Mouse (Mus musculus) CD4-positive helper T cell, adult 2 months (primary cell): ENCODE measurements at regions not wholly inside any gene's neighbourhood (a gene's known extent, or its start where the extent isn't known, plus 50 kb on each side); places are given as distances from the start of the nearest gene placed in this dataset.

Experiments
- DNase-seq: peaks from one replicate; pipeline ENCODE4 v3.0.0-alpha.2; 2012; ENCODE audit warnings: low read depth, missing footprints, low spot score

- DNase-seq, result no peak
These were observed 80.4 kb downstream of the Utp6 start for GRCm38 (mm10) chr11:79881812-79882211.

DNA sequence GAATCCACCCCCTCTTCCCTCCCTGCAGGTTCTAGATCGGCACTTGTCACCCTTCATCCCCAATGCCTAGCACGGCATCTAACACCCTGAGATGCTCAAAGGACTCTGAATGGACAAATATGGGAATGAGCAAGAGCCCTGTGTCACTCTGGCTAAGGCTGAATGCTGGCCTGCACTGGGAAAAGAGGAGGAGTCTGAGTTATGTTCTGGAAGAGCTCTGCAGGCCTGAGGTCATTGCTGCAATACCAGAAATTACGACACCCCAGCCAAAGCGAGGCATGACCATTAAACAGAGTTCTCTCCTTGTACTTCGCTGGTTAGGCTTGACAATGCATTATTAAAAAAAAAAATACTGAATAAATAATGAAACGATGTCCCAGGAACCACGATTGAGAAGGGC is 84.1 kb downstream of the Utp6 start:
- no peak for DNase-seq

GRCm38 (mm10) chr11:79877184-79877745 is 84.9 kb downstream of the Utp6 start:
- DNase-seq, result no peak

DNA sequence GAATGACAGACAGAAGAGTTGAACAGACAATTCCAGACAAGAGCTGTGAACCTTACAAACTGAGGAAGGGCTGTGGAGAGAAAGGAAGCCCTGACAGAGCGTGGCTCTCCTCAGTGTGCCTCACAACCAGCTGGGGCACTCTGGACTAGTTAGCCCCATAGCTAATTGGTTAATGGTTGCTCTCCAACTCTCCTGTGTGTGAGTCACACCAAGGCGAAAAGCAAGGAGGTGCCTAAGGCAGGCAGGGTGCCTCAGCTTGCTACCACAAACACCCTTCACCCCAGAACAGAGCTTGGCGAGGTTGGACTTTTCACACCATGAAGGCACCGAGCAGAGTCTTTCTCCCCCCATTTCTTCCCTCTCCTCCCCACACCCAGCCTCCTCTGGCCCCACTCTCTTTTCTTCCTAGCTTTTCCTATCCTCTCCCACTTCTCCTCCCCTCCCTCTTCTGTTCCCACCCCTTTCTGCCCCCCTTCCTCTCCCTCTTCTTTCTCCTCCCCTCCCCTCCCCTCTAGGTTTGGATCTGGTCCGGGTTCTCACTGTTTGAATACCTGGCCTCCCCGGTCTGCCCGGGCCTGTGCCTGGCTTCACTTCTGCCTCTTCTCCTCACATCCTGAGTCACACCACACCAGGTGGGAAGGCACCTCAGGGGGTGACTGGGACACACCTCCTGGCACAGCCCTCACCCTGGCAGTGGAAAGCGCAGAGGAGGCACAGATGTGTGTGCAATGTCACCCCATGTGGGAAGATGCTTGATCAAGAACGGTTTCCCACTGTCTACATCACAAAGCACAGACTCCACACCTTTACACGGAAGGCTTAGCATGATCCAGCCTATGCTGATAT is 90.2 kb downstream of the Utp6 start:
- no peak for DNase-seq

GRCm38 (mm10) chr11:79870189-79870588 is 92.0 kb downstream of the Utp6 start:
- DNase-seq, result peak; percentile 51

DNA sequence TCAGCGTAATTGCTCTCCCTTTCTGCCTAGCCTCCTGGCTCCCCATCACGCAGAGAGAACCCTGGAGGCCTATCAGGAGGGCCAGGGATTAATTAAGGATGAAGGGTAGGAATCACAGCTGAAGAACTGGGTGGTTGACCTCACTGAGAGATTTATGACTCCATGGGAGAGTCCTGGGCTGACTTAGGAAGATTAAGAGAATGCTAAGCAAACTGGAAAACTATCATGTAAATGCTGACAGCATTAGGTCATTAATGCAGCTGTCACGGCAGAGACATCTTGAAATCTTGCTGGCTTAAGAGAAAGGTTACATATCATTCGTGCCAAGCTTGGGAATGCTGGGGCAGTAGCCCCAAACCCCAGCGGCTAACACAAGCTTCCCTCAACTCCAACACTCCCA is 93.2 kb downstream of the Utp6 start:
- DNase-seq, result no peak

GRCm38 (mm10) chr11:79864836-79865235 is 97.4 kb downstream of the Utp6 start:
- DNase-seq, result no peak

DNA sequence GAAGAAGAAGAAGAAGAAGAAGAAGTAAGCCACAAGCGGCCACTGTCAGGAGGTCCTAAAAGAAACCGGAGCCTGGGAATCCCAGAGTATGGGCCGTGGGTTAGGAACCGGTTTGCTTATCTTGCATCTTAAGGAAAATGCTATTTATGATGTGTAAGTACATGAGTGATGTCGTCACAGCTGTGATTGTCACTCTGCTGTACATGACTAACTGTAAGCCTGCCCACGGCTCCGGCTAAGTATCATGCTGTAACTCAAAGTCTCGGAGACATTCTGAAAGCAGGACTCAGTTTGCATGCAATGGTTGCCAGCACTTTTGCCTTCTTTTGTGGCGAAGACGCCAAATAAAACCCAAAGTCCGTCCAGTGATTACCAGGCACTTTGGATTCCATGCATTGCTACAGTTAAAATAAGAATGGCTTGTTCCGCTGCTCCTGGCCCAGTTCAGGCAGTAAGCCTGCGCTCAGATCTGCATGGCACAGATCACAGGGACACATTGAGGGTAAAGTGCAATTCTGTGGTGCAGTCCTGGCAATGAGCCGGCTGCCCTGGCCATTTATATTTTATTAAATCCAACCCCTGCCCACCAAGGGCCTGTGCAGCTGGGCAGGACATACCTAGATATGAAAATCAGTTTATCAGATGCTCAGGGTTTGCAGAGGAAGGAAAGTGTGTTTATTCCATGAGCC is 98.6 kb downstream of the Utp6 start:
- no peak for DNase-seq

GRCm38 (mm10) chr11:79860611-79861067 is 101.6 kb downstream of the Utp6 start:
- no peak for DNase-seq

DNA sequence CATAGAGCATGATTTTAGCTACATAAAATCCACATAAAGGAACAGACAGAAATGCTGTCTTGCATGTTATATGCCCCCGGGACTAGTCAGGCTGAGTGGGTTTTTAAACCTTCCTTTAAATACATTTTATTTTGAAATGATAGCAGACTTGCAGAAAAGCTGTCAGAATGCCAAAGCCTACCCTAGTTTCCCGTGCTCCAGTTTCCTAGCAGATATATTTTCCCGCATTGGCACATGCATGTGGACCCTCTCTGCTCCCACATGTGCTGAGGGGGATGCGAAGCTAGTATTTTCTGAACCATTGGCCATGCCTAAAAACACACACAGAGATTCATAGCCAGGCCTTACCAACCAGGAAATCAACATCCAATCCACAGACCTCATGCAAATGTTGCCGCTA is 105.8 kb downstream of the Utp6 start:
- no peak for DNase-seq

DNA sequence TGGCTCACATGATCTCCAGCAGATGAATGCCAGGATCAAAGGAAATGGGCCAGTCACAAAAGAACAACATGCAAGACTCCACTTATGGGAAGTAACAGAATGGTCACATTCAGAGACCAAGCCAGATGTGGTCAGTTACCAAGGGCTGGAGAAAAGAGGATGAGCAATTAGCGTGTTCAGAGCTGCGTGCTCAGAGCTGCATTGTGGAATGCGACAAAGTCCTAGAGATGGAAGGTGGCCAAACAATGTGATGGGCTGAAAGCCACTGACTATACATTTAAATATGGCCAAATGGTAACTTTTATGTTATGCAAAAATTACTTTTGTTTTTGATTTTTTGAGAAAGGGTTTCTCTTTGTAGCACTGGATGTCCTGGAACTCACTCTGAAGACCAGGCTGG is 112.6 kb downstream of the Utp6 start:
- no peak for DNase-seq

- no peak for DNase-seq
These were observed 117.8 kb downstream of the Utp6 start for GRCm38 (mm10) chr11:79844436-79844835.

- no peak for DNase-seq
These were observed 119.2 kb downstream of the Utp6 start for GRCm38 (mm10) chr11:79843021-79843420.

DNA sequence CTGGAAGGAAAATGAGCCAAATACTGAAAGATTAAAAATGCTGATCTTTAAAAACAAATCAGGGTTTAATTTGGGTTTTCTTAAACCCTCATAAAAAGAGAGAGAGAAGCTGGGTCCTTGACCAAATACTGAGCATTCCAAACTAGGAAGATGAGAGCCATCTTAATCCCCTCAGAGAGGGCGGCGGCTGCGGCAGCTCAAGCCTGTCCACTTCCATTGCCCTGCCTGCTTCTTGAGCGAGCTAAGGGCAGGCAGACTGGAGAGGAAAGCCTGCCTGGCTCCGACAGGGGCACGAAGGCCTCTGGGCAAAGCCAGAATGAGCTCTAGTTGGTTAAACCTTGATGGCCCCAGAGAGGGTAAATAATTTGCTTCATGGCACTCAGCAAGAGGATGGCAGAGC is 122.2 kb downstream of the Utp6 start:
- no peak for DNase-seq

DNA sequence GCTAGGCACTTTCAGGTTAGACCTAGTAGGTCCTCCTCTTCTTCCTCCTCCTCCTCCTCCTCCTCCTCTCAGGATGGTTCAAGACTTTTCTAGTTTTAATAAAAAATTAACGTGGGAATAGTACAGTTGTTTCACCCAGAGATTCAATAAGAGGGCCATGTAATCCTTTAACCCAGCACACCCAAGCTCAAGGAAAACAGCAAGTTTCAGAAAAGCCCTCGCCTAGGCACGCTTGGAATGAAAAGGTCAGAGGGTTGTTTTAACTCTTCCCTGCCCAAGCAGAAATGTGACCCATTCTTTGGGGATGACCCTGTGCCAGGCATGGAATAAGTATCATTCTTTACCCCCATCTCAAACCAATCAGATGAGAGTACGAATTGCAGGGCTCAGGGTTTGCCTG is 124.1 kb downstream of the Utp6 start:
- DNase-seq, result no peak

DNA sequence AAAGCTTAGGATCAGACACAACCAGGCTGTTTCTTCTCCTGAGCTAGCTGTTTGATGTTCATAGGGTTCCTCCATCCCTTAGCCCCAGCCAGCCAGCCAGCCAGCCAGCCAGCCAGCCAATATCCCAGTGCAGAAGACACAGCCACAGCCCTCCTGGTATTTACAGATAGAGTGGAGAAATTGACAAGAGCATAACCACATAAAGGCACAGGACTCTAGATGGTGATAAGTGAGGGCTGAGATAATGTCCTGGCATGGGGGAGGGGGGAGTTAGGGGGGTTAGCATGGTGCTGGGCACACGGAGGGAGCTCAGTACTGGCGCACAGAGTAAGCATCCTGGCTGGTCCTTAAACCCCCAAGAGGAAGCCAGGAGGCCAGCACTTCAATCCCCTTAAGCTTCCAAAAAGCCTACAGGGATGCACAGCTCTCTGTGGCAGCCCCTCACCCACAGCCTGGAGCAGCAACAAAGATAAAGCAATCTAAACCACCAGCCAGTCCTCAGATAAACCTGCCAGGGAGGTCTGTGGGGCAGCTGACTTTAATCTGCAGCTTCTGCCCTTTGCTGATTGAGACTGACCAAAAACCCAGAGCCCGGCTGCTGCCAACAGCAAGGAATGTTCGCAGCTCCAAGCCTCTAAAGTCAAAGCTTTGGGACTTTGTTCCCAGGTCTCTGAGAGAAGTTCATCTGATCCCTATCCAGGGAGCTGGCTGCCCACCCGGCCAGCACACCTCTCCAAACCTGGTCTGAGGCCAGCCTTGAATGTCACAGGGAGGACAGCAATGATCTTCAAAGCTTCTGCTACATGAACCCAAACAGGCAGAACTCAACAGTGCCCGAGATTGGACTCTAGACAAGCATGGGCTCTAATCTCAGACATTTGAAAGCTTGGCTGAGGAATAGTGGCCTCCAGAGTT is 124.9 kb downstream of the Utp6 start:
- DNase-seq, result no peak

DNA sequence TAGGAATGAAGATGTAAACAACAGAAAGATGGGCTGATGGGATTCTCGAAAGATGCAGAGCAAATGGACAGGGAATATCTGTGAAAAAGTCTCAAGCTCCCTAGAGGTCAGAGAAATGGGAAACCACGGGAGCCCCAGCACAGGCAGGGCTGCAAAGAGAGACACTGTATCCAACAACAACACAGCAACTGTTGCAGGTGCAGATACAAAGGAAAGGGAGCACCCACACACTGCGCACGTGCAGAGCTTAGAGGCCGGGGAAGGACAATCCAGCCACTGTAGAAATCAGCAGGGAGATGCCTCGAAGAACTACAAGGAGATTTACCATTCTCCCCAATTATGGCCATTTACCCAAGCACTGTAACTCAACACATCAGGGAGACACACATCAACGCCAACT is 126.3 kb downstream of the Utp6 start:
- DNase-seq, result no peak

- peak; percentile 10 for DNase-seq
These were observed 128.4 kb downstream of the Utp6 start for GRCm38 (mm10) chr11:79833817-79834216.

DNA sequence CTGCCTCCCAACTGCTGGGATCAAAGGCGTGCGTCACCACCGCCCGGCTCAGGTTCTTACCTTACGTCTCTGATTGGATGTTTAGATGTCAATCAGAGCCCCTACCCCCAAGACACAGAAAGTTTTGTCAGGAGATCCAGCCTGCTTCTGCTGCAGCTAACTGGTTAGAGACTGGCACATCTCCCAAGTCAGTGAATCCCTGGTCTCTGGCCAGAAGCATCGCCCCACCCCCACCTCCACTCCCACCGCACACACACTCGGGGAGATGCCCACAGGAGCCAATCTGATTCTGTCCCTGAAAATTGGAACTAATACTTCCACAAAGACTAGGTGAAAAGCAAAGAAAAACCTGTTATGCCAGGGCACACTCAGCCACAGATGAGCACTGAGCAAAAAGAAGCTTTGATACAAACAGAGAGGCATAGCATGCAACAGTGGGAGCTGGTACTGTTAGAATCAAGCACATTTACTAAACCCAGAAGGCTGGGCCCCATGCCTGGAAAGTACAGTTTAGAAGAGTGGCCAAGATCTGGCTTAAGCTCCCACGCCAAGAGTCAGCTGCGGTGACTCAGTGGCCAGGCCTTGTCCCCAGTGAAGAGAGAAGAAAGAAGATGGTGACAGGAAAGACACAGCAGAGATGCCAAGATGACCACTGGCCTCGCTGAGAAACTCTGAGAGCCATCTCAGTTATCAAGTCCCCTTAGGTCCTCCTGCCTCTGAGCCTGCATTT is 130.4 kb downstream of the Utp6 start:
- no peak for DNase-seq

GRCm38 (mm10) chr11:79830567-79831055 is 131.6 kb downstream of the Utp6 start:
- DNase-seq, result no peak

DNA sequence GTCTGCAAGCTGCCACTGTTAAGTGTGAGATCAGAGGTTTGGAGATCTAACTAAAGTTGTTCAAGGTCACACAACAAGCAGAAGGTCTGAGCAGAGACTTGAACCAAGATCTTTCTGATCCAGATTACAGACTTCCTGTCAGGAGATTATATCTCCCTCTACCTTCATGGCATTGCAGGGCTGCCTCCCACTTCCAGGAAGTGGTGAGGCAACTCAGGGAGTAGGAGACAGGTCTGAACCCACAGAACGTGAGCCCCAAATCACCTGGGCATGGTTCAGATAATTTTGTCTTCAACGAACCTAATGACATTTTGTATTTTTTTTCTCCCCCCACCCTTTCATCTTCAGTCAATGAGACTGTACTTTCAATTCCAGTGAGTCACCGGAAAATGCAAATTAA is 135.2 kb downstream of the Utp6 start:
- peak; percentile 53 for DNase-seq
